Mouse (Mus musculus): ENCODE data around the gene Polr1a.

Polr1a gene

GRCm38 (mm10) chr6:71949721-71950120, 40.9 kb downstream of the Polr1a start:
- no peak for DNase-seq (ENCODE audit: low read depth)

GRCm38 (mm10) chr6:71950592-71950991, 41.7 kb downstream of the Polr1a start:
- no peak for DNase-seq (ENCODE audit: low read depth)

GRCm38 (mm10) chr6:71951192-71951591, 42.3 kb downstream of the Polr1a start:
- no peak for DNase-seq (ENCODE audit: low read depth)

- peak; percentile 32 for DNase-seq (ENCODE audit: low read depth)
Observed at GRCm38 (mm10) chr6:71962119-71962518, 53.3 kb downstream of the Polr1a start.

- peak; percentile 78 for DNase-seq (ENCODE audit: low read depth)
Observed at GRCm38 (mm10) chr6:71962706-71963105, 53.9 kb downstream of the Polr1a start.

GRCm38 (mm10) chr6:71963561-71963960, 54.7 kb downstream of the Polr1a start:
- no peak for DNase-seq (ENCODE audit: low read depth)

- DNase-seq (ENCODE audit: low read depth): no peak
Observed at GRCm38 (mm10) chr6:71966683-71967303, 57.9 kb downstream of the Polr1a start.

- DNase-seq (ENCODE audit: low read depth): no peak
Observed at GRCm38 (mm10) chr6:71967847-71968246, 59.0 kb downstream of the Polr1a start.

GRCm38 (mm10) chr6:71969459-71969858, 60.6 kb downstream of the Polr1a start:
- no peak for DNase-seq (ENCODE audit: low read depth)

- no peak for DNase-seq (ENCODE audit: low read depth)
Observed at GRCm38 (mm10) chr6:71970154-71970553, 61.3 kb downstream of the Polr1a start.

GRCm38 (mm10) chr6:71976592-71976991, 67.7 kb downstream of the Polr1a start:
- DNase-seq (ENCODE audit: low read depth): no peak

GRCm38 (mm10) chr6:71980165-71980564, 71.3 kb downstream of the Polr1a start:
- DNase-seq (ENCODE audit: low read depth): peak; percentile 90

GRCm38 (mm10) chr6:71980587-71980986, 71.7 kb downstream of the Polr1a start:
- no peak for DNase-seq (ENCODE audit: low read depth)

GRCm38 (mm10) chr6:71981450-71981849, 72.6 kb downstream of the Polr1a start:
- peak; percentile 73 for DNase-seq (ENCODE audit: low read depth)

- DNase-seq (ENCODE audit: low read depth): no peak
Observed at GRCm38 (mm10) chr6:71985984-71986383, 77.1 kb downstream of the Polr1a start.

GRCm38 (mm10) chr6:71987546-71988248, 78.8 kb downstream of the Polr1a start:
- DNase-seq (ENCODE audit: low read depth): no peak

- DNase-seq (ENCODE audit: low read depth): no peak
Observed at GRCm38 (mm10) chr6:71989647-71990351, 80.9 kb downstream of the Polr1a start.

GRCm38 (mm10) chr6:71990371-71990837, 81.6 kb downstream of the Polr1a start:
- no peak for DNase-seq (ENCODE audit: low read depth)

- DNase-seq (ENCODE audit: low read depth): no peak
Observed at GRCm38 (mm10) chr6:71991190-71991932, 82.5 kb downstream of the Polr1a start.

- DNase-seq (ENCODE audit: low read depth): no peak
Observed at GRCm38 (mm10) chr6:71991933-71992325, 83.1 kb downstream of the Polr1a start.

GRCm38 (mm10) chr6:71994004-71994403, 85.2 kb downstream of the Polr1a start:
- DNase-seq (ENCODE audit: low read depth): no peak

GRCm38 (mm10) chr6:71995081-71995480, 86.2 kb downstream of the Polr1a start:
- no peak for DNase-seq (ENCODE audit: low read depth)
